Mouse (Mus musculus) CH12.LX (cell line): ENCODE data around the gene Rabgap1l. TPM values are rescaled to one million over a fixed set of nuclear protein-coding genes. Genes with fewer than 3 reads are reported as not detected.

ENCODE experiments used
- DNase-seq: peaks from one replicate; pipeline ENCODE4 v3.0.0-alpha.2; 2013; ENCODE audit errors: extremely low read depth
- H3K27ac ChIP-seq: 2 replicates; pipeline ENCODE4 v1.5.1; 2012; ENCODE audit warnings: low read depth, mild to moderate bottlenecking, control low read depth, moderate library complexity; ENCODE audit not compliant: insufficient read depth
- H3K27me3 ChIP-seq: replicated peaks from 2 replicates; pipeline ENCODE3; 2012; ENCODE audit warnings: inconsistent platforms
- H3K36me3 ChIP-seq, 2 experiments: replicated peaks in 1 of 2; 2 replicates each; pipeline versions ENCODE3 to v1.6.1; 2012; ENCODE audit warnings: inconsistent platforms in 1 of 2, low read length in 1 of 2, mild to moderate bottlenecking in 1 of 2, mixed read lengths in 1 of 2, moderate library complexity in 1 of 2; ENCODE audit not compliant: control insufficient read depth in 1 of 2, insufficient read depth in 1 of 2
- H3K4me1 ChIP-seq, 2 experiments: 2 replicates each; pipeline ENCODE4 v1.6.1; 2012; ENCODE audit warnings: inconsistent platforms in 1 of 2, moderate library complexity in 1 of 2; ENCODE audit not compliant: insufficient read depth in 2 of 2, control insufficient read depth in 1 of 2
- H3K4me2 ChIP-seq: 2 replicates; pipeline ENCODE4 v1.6.1; 2012; ENCODE audit warnings: low read depth, mild to moderate bottlenecking, control low read depth; ENCODE audit not compliant: poor library complexity, insufficient read depth, severe bottlenecking
- H3K4me3 ChIP-seq, 3 experiments: fragments of 150-350 bp in 1 of 3; sonication (generic) in 1 of 3; replicated peaks in 1 of 3; 2 replicates each; pipeline versions ENCODE3 to v1.5.1; 2011 to 2012; ENCODE audit warnings: low read depth in 2 of 3, low read length in 2 of 3, mild to moderate bottlenecking in 2 of 3, moderate library complexity in 2 of 3, control low read depth in 1 of 3, improper control_type of control experiment in 1 of 3, inconsistent platforms in 1 of 3, mixed read lengths in 1 of 3; ENCODE audit not compliant: poor library complexity in 1 of 3
- H3K79me2 ChIP-seq: replicated peaks from 2 replicates; pipeline ENCODE4 v1.6.1; 2012; ENCODE audit warnings: mild to moderate bottlenecking, moderate library complexity; ENCODE audit not compliant: control insufficient read depth, poor library complexity, insufficient read depth, severe bottlenecking; ENCODE audit errors: extremely low read depth
- H3K9ac ChIP-seq: 2 replicates; pipeline ENCODE4 v1.6.1; 2012; ENCODE audit warnings: low read depth, mild to moderate bottlenecking, control low read depth, moderate library complexity; ENCODE audit not compliant: insufficient read depth
- H3K9me3 ChIP-seq: replicated peaks from 2 replicates; pipeline ENCODE3; 2012; ENCODE audit warnings: low read length, inconsistent platforms, mixed read lengths
- BHLHE40 ChIP-seq: IDR thresholded peaks from 2 replicates; pipeline ENCODE4 v1.6.1; 2011; ENCODE audit warnings: mild to moderate bottlenecking, low read depth, low read length, improper control_type of control experiment
- CHD1 ChIP-seq: IDR thresholded peaks from 2 replicates; pipeline ENCODE4 v1.6.1; 2012; ENCODE audit warnings: low read depth, low read length, improper control_type of control experiment, inconsistent platforms
- CHD2 ChIP-seq: IDR thresholded peaks from 2 replicates; pipeline ENCODE4 v1.6.1; 2011; ENCODE audit warnings: low read length, improper control_type of control experiment
- CTCF ChIP-seq, 2 experiments: IDR thresholded peaks in 1 of 2; conservative IDR thresholded peaks in 1 of 2; 2 replicates each; pipeline ENCODE4 v1.5.1; 2011 to 2012; ENCODE audit warnings: low read depth in 2 of 2, low read length in 2 of 2, improper control_type of control experiment in 1 of 2, inconsistent platforms in 1 of 2, mild to moderate bottlenecking in 1 of 2, moderate library complexity in 1 of 2
- E2F4 ChIP-seq: IDR thresholded peaks from 2 replicates; pipeline ENCODE4 v1.6.1; 2011; ENCODE audit warnings: low read depth, low read length, improper control_type of control experiment; ENCODE audit not compliant: insufficient replicate concordance
- ELF1 ChIP-seq: IDR thresholded peaks from 2 replicates; pipeline ENCODE4 v1.6.1; 2014; ENCODE audit warnings: low read depth, mild to moderate bottlenecking, inconsistent platforms, low read length, improper control_type of control experiment
- EP300 ChIP-seq: IDR thresholded peaks from 2 replicates; pipeline ENCODE4 v1.6.1; 2011; ENCODE audit warnings: low read length, improper control_type of control experiment
- ETS1 ChIP-seq: conservative IDR thresholded peaks from 2 replicates; pipeline ENCODE4 v1.6.1; 2012; ENCODE audit warnings: low read depth, mild to moderate bottlenecking, inconsistent platforms, low read length, improper control_type of control experiment, moderate library complexity
- GABPA ChIP-seq: IDR thresholded peaks from 2 replicates; pipeline ENCODE4 v1.6.1; 2012; ENCODE audit warnings: low read depth, low read length, improper control_type of control experiment, inconsistent platforms; ENCODE audit not compliant: insufficient replicate concordance
- HCFC1 ChIP-seq: IDR thresholded peaks from 2 replicates; pipeline ENCODE4 v1.6.1; 2012; ENCODE audit warnings: low read depth, mild to moderate bottlenecking, inconsistent platforms, low read length, improper control_type of control experiment
- IRF4 ChIP-seq: IDR thresholded peaks from 2 replicates; pipeline ENCODE4 v1.6.1; 2014; ENCODE audit warnings: low read depth, mild to moderate bottlenecking, inconsistent platforms, low read length, improper control_type of control experiment
- JUN ChIP-seq: IDR thresholded peaks from 2 replicates; pipeline ENCODE4 v1.6.1; 2011; ENCODE audit warnings: low read depth, mild to moderate bottlenecking, low read length, improper control_type of control experiment, moderate library complexity; ENCODE audit not compliant: insufficient read depth
- JUND ChIP-seq: conservative IDR thresholded peaks from 2 replicates; pipeline ENCODE4 v1.6.1; 2011; ENCODE audit warnings: low read depth, low read length, improper control_type of control experiment
- KAT2A ChIP-seq: IDR thresholded peaks from 2 replicates; pipeline ENCODE4 v1.6.1; 2012; ENCODE audit warnings: low read length, improper control_type of control experiment, inconsistent platforms; ENCODE audit not compliant: insufficient replicate concordance
- MAFK ChIP-seq: IDR thresholded peaks from 2 replicates; pipeline ENCODE4 v1.6.1; 2011; ENCODE audit warnings: low read length, improper control_type of control experiment; ENCODE audit not compliant: insufficient replicate concordance
- MAX ChIP-seq: IDR thresholded peaks from 2 replicates; pipeline ENCODE4 v1.6.1; 2011; ENCODE audit warnings: low read length, improper control_type of control experiment
- MAZ ChIP-seq: IDR thresholded peaks from 2 replicates; pipeline ENCODE4 v1.6.1; 2012; ENCODE audit warnings: low read depth, mild to moderate bottlenecking, inconsistent platforms, low read length, improper control_type of control experiment, moderate library complexity
- MEF2A ChIP-seq: IDR thresholded peaks from 2 replicates; pipeline ENCODE4 v1.6.1; 2014; ENCODE audit warnings: low read depth, mild to moderate bottlenecking, inconsistent platforms, low read length, improper control_type of control experiment, borderline replicate concordance
- MXI1 ChIP-seq: IDR thresholded peaks from 2 replicates; pipeline ENCODE4 v1.6.1; 2011; ENCODE audit warnings: mild to moderate bottlenecking, low read depth, low read length, improper control_type of control experiment
- MYC ChIP-seq: IDR thresholded peaks from 2 replicates; pipeline ENCODE4 v1.6.1; 2011; ENCODE audit warnings: low read depth, mild to moderate bottlenecking, improper control_type of control experiment, low read length
- NELFE ChIP-seq: IDR thresholded peaks from 2 replicates; pipeline ENCODE4 v1.6.1; 2011; ENCODE audit warnings: low read depth, low read length, improper control_type of control experiment
- NRF1 ChIP-seq: IDR thresholded peaks from 2 replicates; pipeline ENCODE4 v1.6.1; 2014; ENCODE audit warnings: low read depth, mild to moderate bottlenecking, inconsistent platforms, low read length, improper control_type of control experiment, moderate library complexity
- PAX5 ChIP-seq: IDR thresholded peaks from 2 replicates; pipeline ENCODE4 v1.6.1; 2012; ENCODE audit warnings: low read length, inconsistent platforms, mixed read lengths
- POLR2A ChIP-seq: IDR thresholded peaks from 2 replicates; pipeline ENCODE4 v1.6.1; 2011; ENCODE audit warnings: low read depth, mild to moderate bottlenecking, improper control_type of control experiment, low read length
- POLR2AphosphoS2 ChIP-seq: IDR thresholded peaks from 2 replicates; pipeline ENCODE4 v1.6.1; 2011; ENCODE audit warnings: low read depth, low read length, improper control_type of control experiment
- RAD21 ChIP-seq: IDR thresholded peaks from 2 replicates; pipeline ENCODE4 v1.6.1; 2011; ENCODE audit warnings: low read depth, mild to moderate bottlenecking, low read length, improper control_type of control experiment, moderate library complexity
- RCOR1 ChIP-seq: conservative IDR thresholded peaks from 2 replicates; pipeline ENCODE4 v1.6.1; 2012; ENCODE audit warnings: low read depth, mild to moderate bottlenecking, inconsistent platforms, low read length, improper control_type of control experiment
- SIN3A ChIP-seq: IDR thresholded peaks from 2 replicates; pipeline ENCODE4 v1.6.1; 2012; ENCODE audit warnings: low read length, improper control_type of control experiment, inconsistent platforms
- SMC3 ChIP-seq: IDR thresholded peaks from 2 replicates; pipeline ENCODE4 v1.6.1; 2011; ENCODE audit warnings: low read depth, low read length, improper control_type of control experiment
- TBP ChIP-seq: conservative IDR thresholded peaks from 2 replicates; pipeline ENCODE4 v1.6.1; 2011; ENCODE audit warnings: low read depth, low read length, improper control_type of control experiment
- TCF12 ChIP-seq: IDR thresholded peaks from 2 replicates; pipeline ENCODE4 v1.6.1; 2014; ENCODE audit warnings: low read depth, mild to moderate bottlenecking, inconsistent platforms, low read length, improper control_type of control experiment
- UBTF ChIP-seq: IDR thresholded peaks from 2 replicates; pipeline ENCODE4 v1.6.1; 2012; ENCODE audit warnings: low read depth, mild to moderate bottlenecking, inconsistent platforms, low read length, improper control_type of control experiment, moderate library complexity
- USF1 ChIP-seq: IDR thresholded peaks from 2 replicates; pipeline ENCODE4 v1.6.1; 2014; ENCODE audit warnings: low read depth, mild to moderate bottlenecking, inconsistent platforms, low read length, improper control_type of control experiment
- USF2 ChIP-seq: conservative IDR thresholded peaks from 2 replicates; pipeline ENCODE4 v1.6.1; 2011; ENCODE audit warnings: low read depth, low read length, improper control_type of control experiment
- ZC3H11A ChIP-seq: IDR thresholded peaks from 2 replicates; pipeline ENCODE4 v1.6.1; 2012; ENCODE audit warnings: low read depth, mild to moderate bottlenecking, inconsistent platforms, low read length, improper control_type of control experiment
- ZKSCAN1 ChIP-seq: IDR thresholded peaks from 2 replicates; pipeline ENCODE4 v1.6.1; 2012; ENCODE audit warnings: low read depth, inconsistent platforms, low read length, improper control_type of control experiment, borderline replicate concordance
- ZMIZ1 ChIP-seq: IDR thresholded peaks from 2 replicates; pipeline ENCODE4 v1.6.1; 2012; ENCODE audit warnings: low read depth, mild to moderate bottlenecking, inconsistent platforms, low read length, improper control_type of control experiment
- ZNF384 ChIP-seq: IDR thresholded peaks from 2 replicates; pipeline ENCODE4 v1.6.1; 2012; ENCODE audit warnings: low read depth, low read length, improper control_type of control experiment, inconsistent platforms
- dilution Hi-C: fragments of 300-500 bp; cut with MboI; formaldehyde crosslinking; loops from 2 replicates; pipeline ENCODE4 v1.14.3; 2020; ENCODE audit warnings: low sequenced_read_pairs; ENCODE audit not compliant: extremely low pct_unique_long_range_greater_than_20kb, extremely low pct_ligation_motif_present
- in situ Hi-C: fragments of 300-500 bp; cut with MboI; formaldehyde crosslinking; loops from 3 replicates; pipeline ENCODE4 v1.14.3; 2019; ENCODE audit warnings: low sequenced_read_pairs, low pct_ligation_motif_present, low pct_unique_long_range_greater_than_20kb, mixed read lengths
- polyA plus RNA-seq: library from polyadenylated mRNA; unstranded; fragments of >175 nt; gene quantifications from 2 replicates; pipeline ENCODE4 v1.2.1, GENCODE M21; 2012; ENCODE audit warnings: low read depth; ENCODE audit not compliant: insufficient read length
- total RNA-seq, 2 experiments: library from RNA; depleted of rRNA; stranded (reverse); fragments of 300-350 nt in 1 of 2; fragments of >200 nt in 1 of 2; gene quantifications; 2 replicates each; pipeline ENCODE4 v1.2.3; 2012 to 2014

Gene Rabgap1l
- total RNA-seq (2012; rRNA removed) (81.9 and 84.0 TPM in 2 replicates), total RNA-seq (2014; rRNA removed) (109 and 124 TPM in 2 replicates), polyA plus RNA-seq (85.6 and 97.0 TPM in 2 replicates)

GRCm38 (mm10) chr1:160792686-160793355 lies at the start of gene Rabgap1l:
Gene Rabgap1l, minus strand, starts transcription at chr1:160793211.
- Histone ChIP-seq H3K4me1 (peaks cover 8 to 43% of the 10 kb centered on the region in 2 experiments; a peak in 3 of 4 replicates), H3K79me2 (peaks cover 37% of the 10 kb centered on the region), H3K9ac (peak within 1 kb of the TSS; percentile 93), H3K4me3 (peak within 1 kb of the TSS; percentile 86 to 94 (median 93)), H3K36me3 (no peaks in the 10 kb centered on the region)
- dilution Hi-C loops (no loop called here), in situ Hi-C loops (no loop called here)
- peak; percentile 92 for DNase-seq
- TF ChIP-seq MYC (peak; percentile 87), ZKSCAN1 (no peak), USF2 (no peak), ZNF384 (no peak), CHD1 (no peak; the same call in 1 of the 2 replicates), MAFK (no peak), ZC3H11A (no peak), ZMIZ1 (peak; percentile 65; the same call in 1 of the 2 replicates), ETS1 (peak; percentile 81), E2F4 (no peak), SMC3 (no peak), JUN (0 out of 2 replicates have a peak, but pooled peaks have one; percentile 20), CTCF (conservative IDR thresholded peaks at IDR 0.05 in 1 of 2, IDR thresholded peaks at IDR 0.05 in 1 of 2; ENCODE audit: low read depth in 2 of 2, low read length in 2 of 2) (no peak), TBP (peak; percentile 85), IRF4 (peak; percentile 65; the same call in 1 of the 2 replicates), HCFC1 (no peak), UBTF (peak; percentile 91), TCF12 (peak; percentile 77), MEF2A (peak; percentile 79), JUND (peak; percentile 65), POLR2A (peak; percentile 92), RAD21 (no peak; the same call in 1 of the 2 replicates), CHD2 (peak; percentile 65; the same call in 1 of the 2 replicates), POLR2AphosphoS2 (peak; percentile 54; the same call in 1 of the 2 replicates), MAZ (peak; percentile 98), EP300 (peak; percentile 90), SIN3A (peak; percentile 82), NRF1 (peak; percentile 51; the same call in 1 of the 2 replicates), MAX (peak; percentile 70; the same call in 1 of the 2 replicates), NELFE (peak; percentile 87), USF1 (no peak), PAX5 (no peak), MXI1 (peak; percentile 79), RCOR1 (peak; percentile 89; the same call in 1 of the 2 replicates), BHLHE40 (peak; percentile 100), ELF1 (peak; percentile 62; the same call in 1 of the 2 replicates), KAT2A (no peak), GABPA (no peak)
- TF ChIP-seq, all 38 proteins: peak for 23
- Histone ChIP-seq H3K27ac (peak within 1 kb of the TSS; percentile 99), H3K9me3 (peaks cover 3% of the 10 kb centered on the region), H3K27me3 (no peaks in the 10 kb centered on the region), H3K4me2 (peak within 1 kb of the TSS; percentile 90)
